Mouse (Mus musculus): ENCODE measurements around the gene Stk17b.

GRCm38 (mm10) chr1:53720601-53721351 lies 64.2 kb downstream of the Stk17b start:
- TF ChIP-seq CTCF (conservative IDR thresholded peaks at IDR 0.05; ENCODE audit: low read length) = no peak
- TF ChIP-seq NANOG (IDR thresholded peaks at IDR 0.05; ENCODE audit: borderline replicate concordance, low read length) = no peak

Data from E14TG2a.4 (cell line).